Mouse (Mus musculus): ENCODE data around the gene Mid1.
"Not testable (repeated sequence)": the region's sequence is repeated elsewhere in the genome, so short reads cannot be mapped to it uniquely, and the experiment has no call there.

Mid1 gene

GRCm38 (mm10) chrX:170003536-170003935 is 318.5 kb downstream of the Mid1 start:
- not testable (repeated sequence) for DNase-seq

GRCm38 (mm10) chrX:170004236-170004635 is 319.2 kb downstream of the Mid1 start:
- not testable (repeated sequence) for DNase-seq

GRCm38 (mm10) chrX:170004793-170005192 is 319.8 kb downstream of the Mid1 start:
- not testable (repeated sequence) for DNase-seq

- DNase-seq: peak in 1 of 2 experiments; percentile 62
Measured at GRCm38 (mm10) chrX:170005194-170005593, 320.2 kb downstream of the Mid1 start.

- DNase-seq: not testable (repeated sequence)
Measured at GRCm38 (mm10) chrX:170005695-170006297, 320.8 kb downstream of the Mid1 start.

- not testable (repeated sequence) for DNase-seq
Measured at GRCm38 (mm10) chrX:170006694-170007247, 321.8 kb downstream of the Mid1 start.

- DNase-seq: not testable (repeated sequence)
Measured at GRCm38 (mm10) chrX:170007375-170008178, 322.6 kb downstream of the Mid1 start.

GRCm38 (mm10) chrX:170008179-170008467 is 323.1 kb downstream of the Mid1 start:
- DNase-seq: not testable (repeated sequence)

GRCm38 (mm10) chrX:170008584-170008983 is 323.6 kb downstream of the Mid1 start:
- DNase-seq: peak; percentile 63 to 67

GRCm38 (mm10) chrX:170009016-170009750 is 324.2 kb downstream of the Mid1 start, which contains the start of gene Gm21887:
Gene Gm21887 (plus strand): TSS chrX:170009659.
- DNase-seq: peak; percentile 95 to 100

- peak; percentile 100 for DNase-seq
Measured at GRCm38 (mm10) chrX:170009801-170010221, 324.8 kb downstream of the Mid1 start.

GRCm38 (mm10) chrX:170010581-170011528 is 325.9 kb downstream of the Mid1 start:
- peak; percentile 74 to 76 for DNase-seq

GRCm38 (mm10) chrX:170011529-170011879 is 326.5 kb downstream of the Mid1 start:
- not testable (repeated sequence) for DNase-seq

GRCm38 (mm10) chrX:170013421-170013820 is 328.4 kb downstream of the Mid1 start:
- DNase-seq: not testable (repeated sequence)

- not testable (repeated sequence) for DNase-seq
Measured at GRCm38 (mm10) chrX:170014038-170014437, 329.0 kb downstream of the Mid1 start.

- not testable (repeated sequence) for DNase-seq
Measured at GRCm38 (mm10) chrX:170015883-170016282, 330.9 kb downstream of the Mid1 start.

GRCm38 (mm10) chrX:170017333-170018245 is 332.6 kb downstream of the Mid1 start:
- peak in 1 of 2 experiments; percentile 81 for DNase-seq

- DNase-seq: peak; percentile 67 to 82
Measured at GRCm38 (mm10) chrX:170018571-170019218, 333.7 kb downstream of the Mid1 start.

- DNase-seq: not testable (repeated sequence)
Measured at GRCm38 (mm10) chrX:170019219-170019953, 334.4 kb downstream of the Mid1 start.
